Mouse (Mus musculus) midbrain, postnatal 0 days (tissue): ENCODE measurements around the gene Fam171a2. TPM values are rescaled to one million over a fixed set of nuclear protein-coding genes. Genes with fewer than 3 reads are reported as not detected.

Experiments used
- ATAC-seq: fragments of 200-750 bp; cut with Nextera tagmentation; 2 replicates; pipeline ENCODE4 v1.8.0; 2017; ENCODE audit warnings: moderate number of reproducible peaks, mild to moderate bottlenecking, moderate TSS enrichment, moderate library complexity; ENCODE audit not compliant: low FRiP score
- DNase-seq: peaks from one replicate; pipeline ENCODE4 v3.0.0-alpha.2; 2015; ENCODE audit warnings: low spot score
- H3K27ac ChIP-seq: fragments of 300-500 bp; sonication (generic); 2 replicates; pipeline ENCODE4 v1.5.1; 2014; ENCODE audit warnings: low read depth, mild to moderate bottlenecking, low read length, mixed read lengths
- H3K27me3 ChIP-seq: fragments of 300-500 bp; sonication (generic); 2 replicates; pipeline ENCODE4 v1.6.1; 2014; ENCODE audit warnings: low read length, control low read depth, mixed read lengths; ENCODE audit not compliant: insufficient read depth
- H3K36me3 ChIP-seq: fragments of 300-500 bp; sonication (generic); 2 replicates; pipeline ENCODE4 v1.6.1; 2014; ENCODE audit warnings: low read length, control low read depth, mixed read lengths; ENCODE audit not compliant: insufficient read depth
- H3K4me1 ChIP-seq: fragments of 300-500 bp; sonication (generic); 2 replicates; pipeline ENCODE4 v1.6.1; 2014; ENCODE audit warnings: mild to moderate bottlenecking, control low read depth, antibody characterized with exemption, low read length, mixed read lengths; ENCODE audit not compliant: insufficient read depth
- H3K4me2 ChIP-seq: fragments of 300-500 bp; sonication (generic); 2 replicates; pipeline ENCODE4 v1.6.1; 2014; ENCODE audit warnings: low read depth, mild to moderate bottlenecking, low read length, mixed read lengths; ENCODE audit not compliant: poor library complexity, severe bottlenecking
- H3K4me3 ChIP-seq: fragments of 300-500 bp; sonication (generic); 2 replicates; pipeline ENCODE4 v1.5.1; 2014; ENCODE audit warnings: low read depth, mild to moderate bottlenecking, low read length, moderate library complexity
- H3K9ac ChIP-seq: fragments of 300-500 bp; sonication (generic); replicated peaks from 2 replicates; pipeline ENCODE4 v1.6.1; 2014; ENCODE audit warnings: mild to moderate bottlenecking, low read length, moderate library complexity, mixed read lengths; ENCODE audit not compliant: poor library complexity, severe bottlenecking
- H3K9me3 ChIP-seq: fragments of 300-500 bp; sonication (generic); 2 replicates; pipeline ENCODE4 v1.6.1; 2016; ENCODE audit warnings: low read length, control low read depth
- CTCF ChIP-seq: IDR thresholded peaks from 2 replicates; pipeline ENCODE4 v1.5.1; 2016; ENCODE audit warnings: antibody characterized with exemption, mild to moderate bottlenecking
- WGBS: fragments of 180-500 bp; shearing (Covaris S2); extraction: QIAGEN DNeasy Blood & Tissue Kit; methylation state at CpG from one replicate; pipeline ENCODE4 v1.1.7; 2014; 5-methylcytosine and 5-hydroxymethylcytosine counted together
- polyA plus RNA-seq: library from polyadenylated mRNA; unstranded; fragments of >200 nt; fragmentation: Nextera tagmentation; extraction: Ambion mirVana; gene quantifications from 2 replicates; pipeline ENCODE4 v1.2.1, GENCODE M21; 2015
- total RNA-seq: library from RNA; depleted of rRNA; stranded (reverse); fragments of >200 nt; gene quantifications from 2 replicates; pipeline ENCODE4 v1.2.3, GENCODE M21; 2014

Gene Fam171a2
- total and polyA plus RNA-seq, 2 experiments from 2014 or later = 25.4 to 605 TPM

DNA sequence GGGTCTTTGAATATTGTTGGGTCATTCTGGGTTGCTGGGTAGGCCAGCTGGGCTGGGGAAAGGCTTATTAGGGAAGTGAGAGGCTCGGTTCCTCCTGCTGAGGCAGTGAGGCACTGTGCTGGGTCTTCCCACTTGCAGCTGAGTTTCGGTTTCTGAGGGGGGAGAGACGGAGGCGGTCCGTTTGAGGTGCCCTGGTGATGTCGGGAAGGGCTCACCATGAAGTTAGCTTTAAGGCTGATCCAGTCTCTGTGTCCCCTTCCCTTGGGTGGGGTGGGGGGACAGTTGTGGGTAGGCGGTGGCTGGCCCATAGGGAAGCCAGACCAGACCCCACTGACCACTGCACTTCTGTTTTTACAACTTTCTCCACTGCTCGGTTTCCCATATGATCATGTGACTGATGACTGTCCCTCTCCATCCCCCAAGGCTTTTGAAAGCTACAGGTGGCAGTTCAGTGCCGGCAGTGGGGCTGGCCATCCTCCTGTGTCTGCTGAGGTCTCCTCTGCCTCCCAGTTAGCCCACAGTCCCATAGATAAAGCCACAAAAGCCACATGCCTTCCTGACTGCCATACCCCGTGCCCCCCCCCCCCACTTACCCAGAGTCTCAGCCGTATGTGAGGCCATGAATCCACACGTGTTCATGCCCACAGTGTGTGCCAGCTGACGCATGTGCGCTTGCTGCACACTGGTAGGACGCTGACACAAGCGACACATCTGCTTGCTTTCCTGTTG lies 15.2 kb downstream of the Fam171a2 start:
- Histone ChIP-seq H3K9ac (0 out of 2 replicates have a peak overlapping the region, but pooled peaks have one; percentile 5), H3K27ac (no peak overlapping the region), H3K4me1 (peaks cover 9% of the 10 kb centered on the region; the same call in 1 of the 2 replicates), H3K36me3 (peaks cover 29% of the 10 kb centered on the region), H3K4me2 (no peak overlapping the region; the same call in 1 of the 2 replicates), H3K27me3 (no peaks in the 10 kb centered on the region), H3K9me3 (no peaks in the 10 kb centered on the region), H3K4me3 (no peak overlapping the region)
- TF ChIP-seq CTCF = no peak
- no peak for ATAC-seq
- DNase-seq = no peak
- 66% methylated on average over 16 of the region's 16 CpGs for WGBS

DNA sequence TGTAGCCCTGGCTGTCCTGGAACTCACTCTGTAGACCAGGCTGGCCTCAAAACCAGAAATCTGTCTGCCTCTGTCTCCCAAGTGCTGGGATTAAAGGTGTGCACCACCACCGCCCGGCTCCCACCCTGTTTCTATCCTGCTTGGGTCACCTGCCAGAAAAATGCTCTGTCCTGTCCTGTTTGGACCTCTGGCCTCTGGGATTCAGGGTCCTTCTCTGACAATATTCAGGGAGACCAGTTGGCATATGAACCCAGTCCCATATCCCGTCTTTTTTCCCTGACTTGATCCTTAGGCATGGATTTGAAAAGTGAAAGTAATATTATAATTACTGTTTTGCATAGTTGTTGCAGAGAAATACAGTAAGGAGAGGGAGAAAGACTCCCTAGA lies 15.8 kb downstream of the Fam171a2 start:
- Histone ChIP-seq H3K9ac (0 out of 2 replicates have a peak overlapping the region, but pooled peaks have one; percentile 5), H3K4me1 (peaks cover 5% of the 10 kb centered on the region; the same call in 1 of the 2 replicates), H3K4me2 (no peak overlapping the region), H3K9me3 (no peaks in the 10 kb centered on the region), H3K4me3 (no peak overlapping the region), H3K36me3 (peaks cover 26% of the 10 kb centered on the region), H3K27me3 (no peaks in the 10 kb centered on the region), H3K27ac (no peak overlapping the region)
- ATAC-seq (no peak), DNase-seq (no peak)
- no peak for TF ChIP-seq CTCF
- WGBS = 82% methylated on average over 3 of the region's 3 CpGs

DNA sequence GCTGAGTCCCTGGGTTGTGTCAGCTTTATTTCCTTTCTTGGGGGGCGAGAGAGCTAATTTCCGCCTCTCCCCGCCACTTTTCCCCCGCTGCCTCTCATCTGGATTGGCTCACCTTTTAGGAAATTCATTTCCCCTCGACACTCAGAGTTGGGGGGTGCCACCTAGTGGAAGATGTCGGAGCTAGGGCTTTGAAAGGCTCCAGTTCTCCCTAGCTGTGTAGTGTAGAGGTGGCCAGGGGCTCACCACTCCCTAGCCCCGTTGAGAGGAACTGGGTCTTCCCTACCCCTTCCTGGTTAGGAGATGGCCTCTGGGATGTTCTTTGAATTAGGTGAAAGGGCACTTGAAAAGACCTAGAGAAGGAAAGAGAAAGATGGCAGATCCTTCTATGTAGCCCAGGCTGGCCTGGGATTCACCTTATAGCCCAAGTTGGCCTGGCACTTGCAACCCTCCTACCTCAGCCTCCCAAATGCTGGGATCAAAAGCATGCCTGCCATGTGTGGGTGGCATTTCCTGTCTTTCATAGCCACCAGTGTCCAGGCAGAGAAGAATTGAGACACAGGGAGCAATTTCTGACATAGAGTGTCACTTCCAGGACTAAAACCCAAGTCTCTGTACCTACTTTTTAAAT lies 16.4 kb downstream of the Fam171a2 start:
- H3K4me2 ChIP-seq = peak overlapping the region; percentile 96
- H3K27me3 ChIP-seq = no peaks in the 10 kb centered on the region
- ATAC-seq (peak; percentile 15; the same call in 1 of the 2 replicates), DNase-seq (peak; percentile 88)
- TF ChIP-seq CTCF = peak; percentile 90
- peaks cover 22% of the 10 kb centered on the region for H3K36me3 ChIP-seq
- H3K4me1 ChIP-seq = peaks cover 5% of the 10 kb centered on the region; the same call in 1 of the 2 replicates
- H3K4me3 ChIP-seq = peak overlapping the region; percentile 63
- H3K27ac ChIP-seq = peak overlapping the region; percentile 62
- H3K9me3 ChIP-seq = no peaks in the 10 kb centered on the region
- peak overlapping the region; percentile 70 for H3K9ac ChIP-seq
- under 1% methylated on average over 7 of the region's 7 CpGs for WGBS

DNA sequence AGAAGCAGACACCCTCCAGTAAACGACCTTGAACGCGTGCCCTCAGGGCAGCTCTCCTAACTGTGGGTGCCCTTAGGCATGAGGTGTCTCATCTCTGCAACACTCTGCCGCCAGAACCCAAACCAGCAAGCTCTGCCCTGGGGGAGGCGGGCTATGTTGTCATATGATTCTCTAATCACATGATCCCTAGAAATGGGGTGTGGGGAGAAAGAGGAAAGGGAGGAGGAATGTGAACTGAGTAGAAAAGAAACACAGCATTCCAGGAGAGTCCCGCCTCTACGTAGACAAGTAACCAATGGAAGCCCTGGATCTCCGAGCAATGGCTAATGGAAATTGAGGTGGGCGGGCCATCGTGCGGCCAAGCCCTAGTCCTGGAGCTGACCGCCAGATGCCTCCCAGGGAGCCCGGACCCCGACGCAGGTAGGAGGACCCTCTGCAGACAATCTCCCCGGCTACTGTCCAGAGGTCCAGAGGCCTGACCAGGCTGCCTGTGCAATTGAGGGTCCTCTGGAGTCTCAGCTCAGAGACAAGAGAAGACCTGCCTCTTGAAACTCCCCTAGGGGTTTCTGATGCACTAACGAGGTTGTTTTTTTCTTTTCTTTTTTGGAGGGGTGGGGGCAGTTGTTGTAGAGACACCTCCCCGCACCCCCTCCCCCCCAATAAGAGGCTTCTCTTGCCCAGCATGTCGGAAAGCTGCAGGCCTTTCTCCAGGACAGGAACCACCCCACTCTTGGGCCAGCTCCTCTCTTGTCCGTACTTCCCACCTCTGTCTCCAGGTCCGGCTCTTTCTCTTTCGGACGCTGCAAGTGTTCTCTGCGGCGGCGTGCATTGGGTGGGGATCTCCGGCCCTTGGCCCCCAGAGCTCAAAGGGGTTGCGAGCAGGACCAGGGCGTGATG lies 17.1 kb downstream of the Fam171a2 start, which contains the start of gene Grn:
Grn (plus strand) TSS at position 195 of the 897 bp plus-strand sequence.
- Histone ChIP-seq H3K4me1 (peaks cover 5% of the 10 kb centered on the region; the same call in 1 of the 2 replicates), H3K9ac (peak within 1 kb of the TSS; percentile 70), H3K36me3 (peaks cover 14% of the 10 kb centered on the region), H3K27me3 (no peaks in the 10 kb centered on the region), H3K9me3 (no peaks in the 10 kb centered on the region), H3K27ac (peak within 1 kb of the TSS; percentile 62), H3K4me2 (peak within 1 kb of the TSS; percentile 96), H3K4me3 (peak within 1 kb of the TSS; percentile 63)
- DNase-seq (peak; percentile 96), ATAC-seq (peak; percentile 89)
- WGBS = under 1% methylated on average over 29 of the region's 29 CpGs
- TF ChIP-seq CTCF = no peak

DNA sequence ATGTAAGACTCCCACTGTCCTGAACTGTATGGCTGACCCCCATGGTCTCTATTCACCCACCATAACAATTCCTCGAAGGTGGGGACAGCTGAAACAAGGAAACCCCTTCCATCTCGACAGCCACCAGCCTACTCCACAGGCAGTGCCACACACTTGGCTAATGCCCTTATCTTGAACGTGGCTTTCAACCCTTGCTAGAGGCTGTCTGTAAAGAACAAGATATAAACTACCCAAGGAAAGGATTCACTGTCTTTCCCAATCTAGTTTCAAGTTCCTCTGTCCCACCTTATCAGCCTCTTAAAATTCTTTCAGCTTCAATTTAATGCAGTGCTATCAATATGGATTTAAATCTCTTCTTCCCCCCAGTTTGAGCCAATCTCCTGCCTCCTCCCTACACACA lies 17.9 kb downstream of the Fam171a2 start:
- no peak for DNase-seq
- Histone ChIP-seq H3K4me1 (peaks cover 5% of the 10 kb centered on the region; the same call in 1 of the 2 replicates), H3K4me3 (peak overlapping the region; percentile 63), H3K9ac (peak overlapping the region; percentile 37; the same call in 1 of the 2 replicates), H3K4me2 (peak overlapping the region; percentile 96), H3K9me3 (no peaks in the 10 kb centered on the region), H3K27ac (peak overlapping the region; percentile 44; the same call in 1 of the 2 replicates), H3K27me3 (no peaks in the 10 kb centered on the region), H3K36me3 (0 out of 2 replicates have a peak, but pooled peaks cover 7% of the 10 kb centered on the region)
- no peak for ATAC-seq
- no peak for TF ChIP-seq CTCF
- 48% methylated on average over 3 of the region's 3 CpGs for WGBS
